Mouse (Mus musculus) E14TG2a.4 (cell line): ENCODE measurements around the gene Map9.

ENCODE experiments used
- H3K27me3 ChIP-seq: 2 replicates; pipeline ENCODE4 v1.6.1; 2014; ENCODE audit warnings: low read length, control low read depth; ENCODE audit not compliant: insufficient read depth
- H3K36me3 ChIP-seq: 2 replicates; pipeline ENCODE4 v1.6.1; 2014; ENCODE audit warnings: low read length, control low read depth; ENCODE audit not compliant: insufficient read depth
- H3K4me1 ChIP-seq: replicated peaks from 2 replicates; pipeline ENCODE4 v1.6.1; 2014; ENCODE audit warnings: low read depth, low read length, control low read depth
- H3K4me3 ChIP-seq: replicated peaks from 2 replicates; pipeline ENCODE4 v1.5.1; 2014; ENCODE audit warnings: mild to moderate bottlenecking, low read length
- H3K9me3 ChIP-seq: 2 replicates; pipeline ENCODE4 v1.6.1; 2014; ENCODE audit warnings: low read length, control low read depth
- CTCF ChIP-seq: conservative IDR thresholded peaks from 2 replicates; pipeline ENCODE4 v1.5.1; 2014; ENCODE audit warnings: low read length
- NANOG ChIP-seq: IDR thresholded peaks from 2 replicates; pipeline ENCODE4 v1.6.1; 2014; ENCODE audit warnings: borderline replicate concordance, low read length, mixed read lengths
- POU5F1 ChIP-seq: IDR thresholded peaks from 2 replicates; pipeline ENCODE4 v1.6.1; 2014; ENCODE audit warnings: low read length, borderline replicate concordance

Map9 gene

GRCm38 (mm10) chr3:82376965-82377364 lies 19.1 kb downstream of the Map9 start:
- no peak for TF ChIP-seq NANOG
- no peak for TF ChIP-seq POU5F1
- TF ChIP-seq CTCF: no peak
- Histone ChIP-seq H3K4me1 (peaks cover 10% of the 10 kb centered on the region), H3K27me3 (no peaks in the 10 kb centered on the region), H3K9me3 (no peaks in the 10 kb centered on the region), H3K4me3 (no peak overlapping the region), H3K36me3 (peaks cover 83% of the 10 kb centered on the region)

DNA sequence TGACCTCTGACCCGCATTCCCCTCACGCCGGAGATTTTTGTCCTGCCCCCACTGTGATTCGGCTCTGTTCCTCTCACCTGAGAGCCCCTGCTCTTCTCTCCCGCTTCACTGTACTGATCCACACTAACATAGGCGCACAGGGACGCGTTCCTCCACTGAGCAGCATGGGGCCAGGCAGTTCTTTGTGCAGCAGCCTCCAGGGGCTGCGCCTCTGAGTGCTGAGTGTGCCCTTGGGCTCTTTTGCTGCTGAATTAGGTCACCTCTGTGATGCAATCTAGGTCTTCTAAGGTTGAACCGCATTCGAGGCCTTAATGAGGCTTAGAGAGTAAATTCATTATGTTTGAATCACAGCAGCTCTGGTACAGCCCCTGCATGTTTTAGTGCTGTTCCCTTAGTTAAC lies 24.5 kb downstream of the Map9 start:
- Histone ChIP-seq H3K4me1 (peaks cover 43% of the 10 kb centered on the region), H3K4me3 (no peak overlapping the region), H3K9me3 (no peaks in the 10 kb centered on the region), H3K27me3 (no peaks in the 10 kb centered on the region), H3K36me3 (peaks cover 72% of the 10 kb centered on the region)
- TF ChIP-seq CTCF (no peak), POU5F1 (no peak), NANOG (peak; percentile 73; the same call in 1 of the 2 replicates)

GRCm38 (mm10) chr3:82385091-82385490 lies 27.2 kb downstream of the Map9 start:
- TF ChIP-seq NANOG (no peak), POU5F1 (no peak), CTCF (no peak)
- no peaks in the 10 kb centered on the region for H3K27me3 ChIP-seq
- H3K4me3 ChIP-seq: no peak overlapping the region
- H3K36me3 ChIP-seq: peaks cover 66% of the 10 kb centered on the region
- H3K9me3 ChIP-seq: no peaks in the 10 kb centered on the region
- H3K4me1 ChIP-seq: peaks cover 43% of the 10 kb centered on the region

GRCm38 (mm10) chr3:82405830-82406229 lies 48.0 kb downstream of the Map9 start:
- H3K27me3 ChIP-seq: no peaks in the 10 kb centered on the region
- no peaks in the 10 kb centered on the region for H3K4me1 ChIP-seq
- TF ChIP-seq POU5F1 (no peak), CTCF (no peak), NANOG (no peak)
- H3K9me3 ChIP-seq: no peaks in the 10 kb centered on the region
- H3K36me3 ChIP-seq: no peaks in the 10 kb centered on the region
- no peak overlapping the region for H3K4me3 ChIP-seq

GRCm38 (mm10) chr3:82406336-82406735 lies 48.5 kb downstream of the Map9 start:
- no peak for TF ChIP-seq CTCF
- TF ChIP-seq POU5F1: no peak
- TF ChIP-seq NANOG: no peak
- Histone ChIP-seq H3K36me3 (no peaks in the 10 kb centered on the region), H3K27me3 (no peaks in the 10 kb centered on the region), H3K9me3 (no peaks in the 10 kb centered on the region), H3K4me1 (no peaks in the 10 kb centered on the region), H3K4me3 (no peak overlapping the region)

DNA sequence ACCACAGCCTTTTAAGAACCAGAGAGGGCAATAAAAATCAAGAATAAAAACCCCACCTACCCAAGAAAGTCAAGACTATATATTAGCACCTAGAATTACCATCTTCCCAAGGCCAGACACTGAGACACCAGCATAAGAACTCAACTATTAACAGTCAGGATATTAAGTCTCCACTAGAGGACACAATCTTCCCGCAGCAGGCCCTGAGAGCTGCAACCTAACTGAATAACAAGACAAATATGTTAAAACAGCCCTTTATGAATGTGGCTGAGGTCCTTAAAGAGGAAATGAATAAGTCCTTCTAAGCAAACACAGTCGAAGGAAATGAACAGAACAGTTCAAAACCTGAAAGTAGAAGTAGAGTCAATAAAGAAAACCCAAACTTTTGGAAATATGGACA lies 49.6 kb downstream of the Map9 start:
- TF ChIP-seq CTCF (no peak), POU5F1 (no peak), NANOG (no peak)
- Histone ChIP-seq H3K36me3 (no peaks in the 10 kb centered on the region), H3K4me1 (no peaks in the 10 kb centered on the region), H3K9me3 (no peaks in the 10 kb centered on the region), H3K27me3 (no peaks in the 10 kb centered on the region), H3K4me3 (no peak overlapping the region)

GRCm38 (mm10) chr3:82412397-82412796 lies 54.6 kb downstream of the Map9 start:
- TF ChIP-seq NANOG: no peak
- TF ChIP-seq POU5F1: no peak
- TF ChIP-seq CTCF: no peak
- no peaks in the 10 kb centered on the region for H3K36me3 ChIP-seq
- no peaks in the 10 kb centered on the region for H3K9me3 ChIP-seq
- H3K4me1 ChIP-seq: peaks cover 4% of the 10 kb centered on the region
- H3K27me3 ChIP-seq: no peaks in the 10 kb centered on the region
- no peak overlapping the region for H3K4me3 ChIP-seq

- TF ChIP-seq CTCF (no peak), NANOG (peak; percentile 42; the same call in 1 of the 2 replicates), POU5F1 (no peak)
- Histone ChIP-seq H3K9me3 (no peaks in the 10 kb centered on the region), H3K27me3 (no peaks in the 10 kb centered on the region), H3K4me3 (no peak overlapping the region), H3K4me1 (peaks cover 19% of the 10 kb centered on the region), H3K36me3 (no peaks in the 10 kb centered on the region)
These were observed 60.1 kb downstream of the Map9 start for GRCm38 (mm10) chr3:82417958-82418357.

- no peaks in the 10 kb centered on the region for H3K27me3 ChIP-seq
- no peak for TF ChIP-seq POU5F1
- no peak for TF ChIP-seq NANOG
- TF ChIP-seq CTCF: no peak
These were observed 77.5 kb downstream of the Map9 start for GRCm38 (mm10) chr3:82435351-82435750.

More at GRCm38 (mm10) chr3:82435351-82435750, 77.5 kb downstream of the Map9 start:
- no peak overlapping the region for H3K4me3 ChIP-seq
- H3K36me3 ChIP-seq: no peaks in the 10 kb centered on the region
- H3K9me3 ChIP-seq: 0 out of 2 replicates have a peak, but pooled peaks cover 4% of the 10 kb centered on the region
- peaks cover 5% of the 10 kb centered on the region for H3K4me1 ChIP-seq
